Mouse (Mus musculus) hindlimb bud, embryonic 11.5 days (tissue): ENCODE measurements at regions not wholly inside any gene's neighbourhood (a gene's known extent, or its start where the extent isn't known, plus 50 kb on each side); places are given as distances from the start of the nearest gene placed in this dataset.

Experiments
- DNase-seq: peaks from one replicate; pipeline ENCODE4 v3.0.0-alpha.2; 2012; ENCODE audit warnings: low read depth, low spot score; ENCODE audit errors: extremely low spot score

DNA sequence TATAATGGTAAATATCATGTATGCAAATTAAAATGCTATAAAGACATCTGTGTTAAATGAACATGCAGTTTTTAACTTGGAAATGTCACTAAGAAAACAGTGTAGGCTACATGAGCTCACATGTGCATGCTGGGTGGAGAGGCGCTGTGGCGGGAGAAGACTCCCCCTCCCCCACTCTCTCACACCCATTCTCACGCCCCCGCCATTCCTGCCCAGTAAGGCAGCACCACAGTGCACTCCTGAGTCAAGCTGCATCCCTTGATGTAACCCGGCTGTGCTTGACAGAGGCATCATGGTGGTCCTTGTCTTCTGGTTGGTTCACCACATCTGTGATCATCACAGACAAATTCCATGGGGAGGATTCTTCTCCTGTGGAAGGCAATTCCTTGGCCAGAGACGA lies 647.1 kb upstream of the Fam19a5 start:
- DNase-seq: no peak

- no peak for DNase-seq
Observed at GRCm38 (mm10) chr15:86899961-86900360, 644.1 kb upstream of the Fam19a5 start.

DNA sequence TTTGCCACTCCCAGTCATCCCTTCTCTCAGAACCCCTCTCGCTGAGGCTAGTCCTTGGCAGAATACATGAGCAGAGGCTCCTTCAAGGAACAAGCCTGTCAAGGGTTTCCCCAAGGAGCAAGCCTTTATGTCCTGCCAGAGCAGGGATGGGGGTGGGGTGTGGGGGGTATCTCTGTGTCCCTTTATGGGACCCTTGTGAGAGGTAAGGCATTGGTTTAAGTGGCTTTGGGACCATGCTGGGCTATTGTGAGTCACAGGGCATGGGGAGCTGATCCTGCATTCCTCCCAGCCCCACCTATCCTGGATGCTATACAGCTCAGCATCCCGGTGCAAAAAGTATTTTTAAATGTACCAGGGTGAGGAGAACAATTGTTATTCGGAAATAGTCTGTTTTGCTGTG lies 641.1 kb upstream of the Fam19a5 start:
- no peak for DNase-seq

DNA sequence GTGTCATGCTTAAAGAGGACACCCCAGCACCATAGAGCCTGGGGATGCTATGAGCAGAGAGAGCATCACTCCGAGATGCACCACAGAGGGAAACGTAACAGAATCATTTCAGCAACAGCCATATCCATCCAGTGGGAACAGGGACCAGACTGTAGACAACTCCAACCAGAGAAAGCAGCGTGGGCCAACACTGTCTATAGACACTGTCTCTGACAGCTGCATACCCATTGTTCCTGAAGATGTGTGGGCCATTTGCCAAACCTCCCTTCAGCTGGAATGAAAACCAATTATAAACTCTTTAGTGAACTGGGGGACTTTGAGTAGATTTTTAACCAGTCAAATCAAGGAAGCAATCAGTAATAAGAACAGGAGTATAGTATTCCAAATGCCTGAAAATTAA lies 630.8 kb upstream of the Fam19a5 start:
- DNase-seq: no peak

GRCm38 (mm10) chr15:86917891-86918290 lies 626.2 kb upstream of the Fam19a5 start:
- DNase-seq: no peak

- DNase-seq: no peak
Observed at GRCm38 (mm10) chr15:86919704-86920103, 624.4 kb upstream of the Fam19a5 start.

- no peak for DNase-seq
Observed at GRCm38 (mm10) chr15:86920185-86920584, 623.9 kb upstream of the Fam19a5 start.

DNA sequence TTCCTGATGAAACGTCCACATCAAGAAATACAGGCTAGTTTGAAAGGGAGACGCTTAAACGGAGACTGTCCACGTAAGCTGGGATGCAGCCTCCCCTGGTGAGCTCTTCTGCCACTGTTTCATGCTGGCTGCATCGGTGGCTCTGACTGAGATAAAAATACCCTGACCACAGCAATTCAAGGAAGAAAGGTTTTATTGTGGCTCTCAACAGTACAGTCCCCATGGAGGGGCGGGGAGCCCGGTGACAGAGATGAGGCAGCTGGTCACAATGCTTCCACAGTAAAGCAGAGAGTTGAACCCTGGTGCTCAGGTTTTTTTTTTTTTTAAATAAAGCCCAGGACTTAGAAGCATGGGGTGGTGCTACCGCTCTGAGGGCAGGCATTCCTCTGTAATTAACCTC lies 622.7 kb upstream of the Fam19a5 start:
- no peak for DNase-seq

DNA sequence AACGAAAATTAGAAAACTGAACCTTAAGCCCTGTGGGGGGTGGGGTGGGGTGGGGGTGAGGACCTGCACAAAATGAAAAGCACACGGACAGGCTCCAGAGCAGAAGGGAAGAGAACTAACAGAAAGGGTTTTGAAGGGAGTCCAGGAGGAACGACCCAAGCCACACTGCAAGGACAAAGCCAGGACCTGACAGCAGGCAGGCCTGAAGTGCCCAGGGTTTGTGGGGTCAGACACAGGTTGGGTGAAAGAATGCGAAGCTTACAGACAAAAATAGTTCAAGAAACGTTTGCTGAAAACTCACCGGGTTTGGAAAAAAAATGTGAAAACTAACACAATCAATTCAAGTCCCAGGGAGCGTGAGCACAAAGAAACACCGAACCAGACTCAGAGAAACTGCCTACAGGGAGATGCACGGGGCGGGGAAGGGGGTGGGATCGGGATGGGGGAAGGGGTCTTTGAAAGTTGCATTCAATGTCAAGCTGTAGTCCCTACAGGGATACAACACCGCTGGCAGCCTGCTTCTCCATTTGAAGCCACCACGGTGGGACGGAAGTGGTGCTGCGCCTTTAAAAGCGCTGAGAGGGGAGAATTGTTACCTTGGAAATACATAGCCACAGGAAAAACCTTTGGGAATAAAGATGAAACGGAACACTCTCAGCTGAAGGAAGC lies 618.9 kb upstream of the Fam19a5 start:
- no peak for DNase-seq

GRCm38 (mm10) chr15:86932345-86933075 lies 611.6 kb upstream of the Fam19a5 start:
- peak; percentile 39 for DNase-seq

GRCm38 (mm10) chr15:86937364-86937763 lies 606.7 kb upstream of the Fam19a5 start:
- no peak for DNase-seq

DNA sequence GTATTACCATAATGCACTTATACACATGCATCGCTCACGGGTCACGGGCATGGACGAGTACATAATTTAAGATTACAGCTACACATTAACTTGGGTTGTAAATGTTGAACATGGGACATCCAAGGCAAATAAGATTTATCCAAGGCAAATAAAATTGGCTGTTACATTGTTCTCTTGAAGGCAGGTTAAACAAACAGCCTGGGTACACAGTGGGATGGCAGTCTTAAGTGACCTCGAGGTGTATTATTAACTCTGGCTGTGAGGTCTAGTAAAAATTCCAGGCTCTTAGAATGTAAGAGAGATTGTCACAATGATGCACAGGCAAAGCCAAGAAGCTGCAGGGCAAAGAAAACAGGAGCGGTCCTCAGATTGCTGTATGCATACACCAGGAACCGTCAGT lies 599.6 kb upstream of the Fam19a5 start:
- no peak for DNase-seq

DNA sequence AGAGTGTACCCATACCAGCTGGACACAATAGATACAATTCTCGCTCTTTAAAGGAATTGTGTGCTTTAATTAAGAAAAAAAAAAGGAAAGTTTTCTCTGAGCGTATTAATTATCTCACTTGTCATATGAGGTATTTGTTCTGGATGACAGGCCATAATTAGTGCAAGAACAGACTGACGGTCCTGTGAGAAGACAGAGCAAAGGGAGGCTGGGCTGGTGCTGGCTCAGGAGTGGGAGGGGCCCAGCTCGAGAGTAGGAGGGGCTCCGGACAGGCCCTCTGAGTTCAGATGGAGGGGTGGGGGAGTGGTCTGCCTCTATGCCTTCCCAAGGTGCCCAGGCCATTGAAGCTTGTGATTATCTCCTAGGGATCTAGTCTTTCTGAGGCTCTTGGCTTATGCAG lies 591.5 kb upstream of the Fam19a5 start:
- DNase-seq: no peak

DNA sequence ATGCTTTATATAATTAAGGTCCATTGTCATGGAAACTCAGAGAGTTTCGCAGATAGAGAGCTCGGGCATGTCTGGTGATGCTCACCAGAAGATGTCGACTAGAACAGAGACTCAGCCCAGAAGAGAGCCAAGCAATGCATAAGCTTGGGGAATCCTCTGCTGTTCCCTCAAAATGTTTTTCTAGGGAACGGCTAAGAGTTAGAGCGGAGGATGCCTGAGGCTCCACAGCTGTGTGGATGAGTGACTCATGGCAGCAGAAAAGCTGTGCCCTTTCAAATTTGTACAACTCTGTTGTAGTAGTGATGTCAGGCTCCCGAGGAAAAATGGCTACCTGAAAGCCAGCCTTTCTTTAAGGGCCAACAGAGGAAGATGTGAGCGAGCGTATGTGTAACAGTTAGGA lies 586.2 kb upstream of the Fam19a5 start:
- no peak for DNase-seq

DNA sequence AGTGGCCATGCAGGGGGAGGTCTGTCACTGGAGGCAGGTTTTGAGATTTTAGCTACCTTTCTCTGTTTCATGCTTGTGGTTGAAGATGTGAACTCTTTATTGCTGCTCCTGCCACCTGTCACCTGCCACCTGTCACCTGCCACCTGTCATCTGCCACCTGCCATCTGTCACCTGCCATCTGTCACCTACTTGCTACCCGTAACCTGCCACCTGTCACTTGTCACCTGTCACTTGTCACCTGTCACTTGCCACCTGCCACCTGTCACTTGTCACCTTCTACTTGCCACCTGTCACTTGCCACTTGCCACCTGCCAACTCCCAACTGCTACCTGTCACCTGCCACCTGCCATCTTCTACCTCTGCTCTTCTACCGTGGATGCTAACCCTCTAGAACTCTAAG lies 581.2 kb upstream of the Fam19a5 start:
- no peak for DNase-seq

DNA sequence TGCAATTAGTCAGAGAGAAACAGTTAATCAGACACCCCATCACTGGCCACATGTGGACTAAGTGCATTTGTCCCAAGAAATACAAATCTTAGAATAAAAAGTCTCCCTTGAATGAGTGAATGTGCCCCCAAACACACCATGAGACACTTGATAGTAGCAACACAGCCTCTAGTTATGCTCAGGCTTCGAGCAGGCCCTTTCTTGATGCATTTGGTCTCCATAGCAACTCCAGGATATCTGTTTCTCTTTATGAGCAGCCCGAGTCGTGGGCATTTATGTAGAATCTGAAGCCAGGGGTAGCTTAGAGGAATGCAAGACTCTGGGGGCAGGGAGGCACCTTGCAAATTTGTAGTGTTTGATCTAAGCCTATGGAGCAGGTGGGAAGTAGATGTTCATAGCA lies 580.6 kb upstream of the Fam19a5 start:
- no peak for DNase-seq

DNA sequence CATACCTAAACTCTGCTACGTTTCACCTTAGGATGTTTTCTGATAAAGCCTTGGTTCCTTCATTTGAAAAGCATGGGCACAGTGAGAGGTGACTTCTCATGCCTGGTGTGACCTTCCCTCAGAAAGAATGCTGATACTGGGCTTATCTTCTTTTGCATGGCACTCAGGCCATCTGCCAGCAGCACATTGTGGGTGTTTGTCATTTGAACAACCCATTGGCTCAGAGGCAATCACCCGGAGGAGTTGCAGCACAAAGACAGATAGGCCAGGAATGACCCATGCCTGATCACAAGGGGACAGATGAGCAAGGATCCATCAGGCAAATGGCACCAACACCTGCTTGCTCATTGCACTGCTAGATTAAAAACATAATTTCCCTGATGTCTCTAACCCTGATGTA lies 572.7 kb upstream of the Fam19a5 start:
- no peak for DNase-seq

DNA sequence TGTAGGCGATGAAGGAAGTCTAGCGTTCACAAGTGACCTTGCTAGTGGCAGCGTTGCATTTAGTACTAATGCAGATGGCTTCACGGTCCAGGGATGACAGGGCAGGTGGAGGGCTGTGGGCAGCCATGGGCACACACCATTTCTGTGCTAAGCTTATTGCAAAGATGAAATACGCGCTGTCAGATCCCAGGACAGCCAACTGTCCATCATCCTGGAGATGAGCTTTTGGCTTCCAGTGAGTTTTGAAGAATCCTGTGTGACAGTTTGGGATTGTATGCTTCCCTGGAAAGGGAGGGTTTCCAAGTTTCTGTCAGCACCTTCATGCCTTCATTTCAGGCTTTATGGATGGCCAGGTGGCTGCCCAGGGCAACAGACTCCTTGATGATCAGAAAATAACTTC lies 547.9 kb upstream of the Fam19a5 start:
- no peak for DNase-seq

DNA sequence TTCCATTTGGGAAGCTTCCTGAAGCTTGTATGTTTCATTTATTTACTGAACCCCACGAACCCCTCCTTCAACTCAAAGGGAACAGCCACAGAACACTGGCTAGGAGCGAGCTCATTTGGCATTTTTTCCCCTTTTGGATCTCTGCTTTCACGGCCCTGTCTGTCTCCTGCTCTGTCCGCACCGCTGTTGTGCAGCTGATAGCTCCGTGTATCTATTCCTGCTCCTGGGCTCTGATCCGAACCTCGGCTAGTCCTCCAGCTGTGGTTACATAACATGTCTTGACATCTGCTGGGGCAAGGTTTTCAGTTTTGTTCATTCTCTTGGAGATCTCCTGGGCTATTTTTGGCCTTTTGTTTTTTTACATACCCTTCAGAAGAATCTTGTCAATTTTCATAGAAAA lies 525.1 kb upstream of the Fam19a5 start:
- DNase-seq: no peak

- DNase-seq: no peak
Observed at GRCm38 (mm10) chr15:87045971-87046370, 498.1 kb upstream of the Fam19a5 start.

DNA sequence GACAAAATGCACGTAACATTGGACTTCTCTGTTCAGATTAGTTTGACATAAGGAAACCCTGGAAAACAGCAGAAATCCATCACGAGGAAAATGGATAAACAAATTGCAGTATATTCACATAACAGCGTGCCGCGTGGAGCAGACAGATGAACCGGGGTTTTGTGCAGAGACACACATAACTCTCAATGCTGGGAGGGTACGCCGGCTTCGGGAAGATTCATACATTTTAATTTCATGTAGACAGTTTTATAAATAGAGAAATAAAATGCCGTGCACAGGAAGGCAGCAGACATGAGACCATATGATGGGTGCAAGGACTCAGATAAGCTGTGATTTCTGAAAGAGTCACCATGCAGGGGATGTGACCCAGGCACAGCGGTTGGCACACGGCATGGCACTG lies 489.9 kb upstream of the Fam19a5 start:
- no peak for DNase-seq

DNA sequence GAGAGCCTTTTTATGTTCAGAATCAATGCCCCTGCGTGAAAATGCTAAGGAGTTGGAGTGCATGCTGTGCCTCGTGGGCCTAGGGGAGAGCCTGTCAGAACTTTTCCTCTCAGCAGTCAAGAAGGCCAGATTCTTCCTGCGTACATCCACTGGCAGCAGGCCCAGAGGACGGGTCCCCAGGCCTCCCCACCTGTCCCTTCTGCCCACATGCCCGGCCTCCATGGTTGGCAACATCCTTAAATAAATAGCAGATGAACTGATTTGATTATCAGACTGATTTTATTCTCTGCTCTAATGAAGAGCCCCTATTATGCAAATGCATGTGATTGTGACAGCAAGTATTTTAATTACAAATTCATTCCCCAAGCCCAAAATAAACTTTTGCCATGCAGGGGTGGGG lies 479.2 kb upstream of the Fam19a5 start:
- DNase-seq: no peak

GRCm38 (mm10) chr15:87068261-87068660 lies 475.8 kb upstream of the Fam19a5 start:
- no peak for DNase-seq
